Mouse (Mus musculus) heart, embryonic 12.5 days (tissue): ENCODE results near the gene Kif26b. TPM values are rescaled to one million over a fixed set of nuclear protein-coding genes. Genes with fewer than 3 reads are reported as not detected.

Source experiments
- ATAC-seq: fragments of 200-750 bp; cut with Nextera tagmentation; 2 replicates; pipeline ENCODE4 v1.8.0; 2017; ENCODE audit warnings: moderate TSS enrichment, moderate library complexity; ENCODE audit not compliant: insufficient number of reproducible peaks, low FRiP score
- H3K27ac ChIP-seq: fragments of 300-500 bp; sonication (generic); 2 replicates; pipeline ENCODE4 v1.5.1; 2016; ENCODE audit warnings: mild to moderate bottlenecking, moderate library complexity; ENCODE audit not compliant: poor library complexity, severe bottlenecking
- H3K27me3 ChIP-seq: fragments of 300-500 bp; sonication (generic); replicated peaks from 2 replicates; pipeline ENCODE4 v1.6.1; 2016; ENCODE audit warnings: mild to moderate bottlenecking, moderate library complexity
- H3K36me3 ChIP-seq: fragments of 300-500 bp; sonication (generic); 2 replicates; pipeline ENCODE4 v1.6.1; 2016; ENCODE audit warnings: mild to moderate bottlenecking, moderate library complexity
- H3K4me1 ChIP-seq: fragments of 300-500 bp; sonication (generic); replicated peaks from 2 replicates; pipeline ENCODE4 v1.6.1; 2016; ENCODE audit warnings: mild to moderate bottlenecking
- H3K4me2 ChIP-seq: fragments of 300-500 bp; sonication (generic); 2 replicates; pipeline ENCODE4 v1.6.1; 2016; ENCODE audit warnings: mild to moderate bottlenecking, moderate library complexity
- H3K4me3 ChIP-seq: fragments of 300-500 bp; sonication (generic); 2 replicates; pipeline ENCODE4 v1.5.1; 2016; ENCODE audit warnings: mild to moderate bottlenecking
- H3K9ac ChIP-seq: fragments of 300-500 bp; sonication (generic); 2 replicates; pipeline ENCODE4 v1.6.1; 2016; ENCODE audit warnings: mild to moderate bottlenecking, moderate library complexity
- H3K9me3 ChIP-seq: fragments of 300-500 bp; sonication (generic); replicated peaks from 2 replicates; pipeline ENCODE4 v1.6.1; 2016; ENCODE audit warnings: mild to moderate bottlenecking, moderate library complexity
- WGBS: fragments of 180-500 bp; shearing (Covaris S2); methylation state at CpG from one replicate; pipeline ENCODE4 v1.1.7; 2016; 5-methylcytosine and 5-hydroxymethylcytosine counted together
- polyA plus RNA-seq: library from polyadenylated mRNA; unstranded; fragments of >200 nt; fragmentation: Nextera tagmentation; extraction: Ambion mirVana; gene quantifications from 2 replicates; pipeline ENCODE4 v1.2.1, GENCODE M21; 2016

Gene Kif26b
- 25.1 and 28.1 TPM in 2 replicates for polyA plus RNA-seq

- peak; percentile 57 for ATAC-seq
- Histone ChIP-seq H3K4me1 (peaks cover 24% of the 10 kb centered on the region), H3K36me3 (peaks cover 7% of the 10 kb centered on the region), H3K27ac (peak within 1 kb of the TSS; percentile 87), H3K27me3 (no peaks in the 10 kb centered on the region), H3K9me3 (no peaks in the 10 kb centered on the region), H3K9ac (peak within 1 kb of the TSS; percentile 86), H3K4me3 (peak within 1 kb of the TSS; percentile 77), H3K4me2 (peak within 1 kb of the TSS; percentile 100)
- WGBS: under 1% methylated on average over 92 of the region's 92 CpGs
Measured at GRCm38 (mm10) chr1:178528431-178529351, at the start of gene Kif26b. Kif26b (plus strand) TSS chr1:178529125.

- Histone ChIP-seq H3K9me3 (no peaks in the 10 kb centered on the region), H3K4me1 (peaks cover 34% of the 10 kb centered on the region), H3K27me3 (no peaks in the 10 kb centered on the region), H3K4me3 (no peak overlapping the region), H3K9ac (no peak overlapping the region), H3K27ac (no peak overlapping the region), H3K36me3 (no peaks in the 10 kb centered on the region), H3K4me2 (no peak overlapping the region)
- no peak for ATAC-seq
Measured at GRCm38 (mm10) chr1:178483854-178484253, 45.1 kb upstream of the Kif26b start.

GRCm38 (mm10) chr1:178485138-178485867 lies 43.6 kb upstream of the Kif26b start:
- 82% methylated on average over 5 of the region's 5 CpGs for WGBS

GRCm38 (mm10) chr1:178485868-178486220 lies 43.1 kb upstream of the Kif26b start:
- no peak overlapping the region for H3K4me3 ChIP-seq
- no peaks in the 10 kb centered on the region for H3K9me3 ChIP-seq
- H3K9ac ChIP-seq: no peak overlapping the region
- no peak for ATAC-seq
- H3K4me2 ChIP-seq: no peak overlapping the region
- H3K27ac ChIP-seq: peak overlapping the region; percentile 78
- H3K27me3 ChIP-seq: no peaks in the 10 kb centered on the region
- H3K36me3 ChIP-seq: no peaks in the 10 kb centered on the region
- 58% methylated on average over 5 of the region's 5 CpGs for WGBS
- peaks cover 32% of the 10 kb centered on the region for H3K4me1 ChIP-seq

More at GRCm38 (mm10) chr1:178485138-178485867, 43.6 kb upstream of the Kif26b start:
- Histone ChIP-seq H3K9me3 (no peaks in the 10 kb centered on the region), H3K36me3 (no peaks in the 10 kb centered on the region), H3K4me1 (peaks cover 35% of the 10 kb centered on the region), H3K4me2 (no peak overlapping the region), H3K4me3 (no peak overlapping the region), H3K27ac (no peak overlapping the region), H3K9ac (no peak overlapping the region), H3K27me3 (no peaks in the 10 kb centered on the region)
- no peak for ATAC-seq

- Histone ChIP-seq H3K36me3 (no peaks in the 10 kb centered on the region), H3K4me2 (peak overlapping the region; percentile 58), H3K9me3 (no peaks in the 10 kb centered on the region), H3K27me3 (no peaks in the 10 kb centered on the region), H3K9ac (peak overlapping the region; percentile 28; the same call in 1 of the 2 replicates), H3K4me3 (peak overlapping the region; percentile 11; the same call in 1 of the 2 replicates), H3K27ac (peak overlapping the region; percentile 78), H3K4me1 (peaks cover 32% of the 10 kb centered on the region)
- ATAC-seq: peak; percentile 53; the same call in 1 of the 2 replicates
- WGBS: 35% methylated on average over 5 of the region's 5 CpGs
Measured at GRCm38 (mm10) chr1:178486828-178487227, 42.1 kb upstream of the Kif26b start.

GRCm38 (mm10) chr1:178489127-178489526 lies 39.8 kb upstream of the Kif26b start:
- Histone ChIP-seq H3K9me3 (no peaks in the 10 kb centered on the region), H3K36me3 (no peaks in the 10 kb centered on the region), H3K4me1 (peaks cover 33% of the 10 kb centered on the region), H3K27me3 (no peaks in the 10 kb centered on the region), H3K4me2 (no peak overlapping the region), H3K9ac (no peak overlapping the region), H3K4me3 (no peak overlapping the region), H3K27ac (no peak overlapping the region)
- no peak for ATAC-seq
- WGBS: 40% methylated on average over 3 of the region's 3 CpGs

- Histone ChIP-seq H3K4me1 (peaks cover 29% of the 10 kb centered on the region), H3K27ac (no peak overlapping the region), H3K4me2 (no peak overlapping the region), H3K36me3 (no peaks in the 10 kb centered on the region), H3K27me3 (no peaks in the 10 kb centered on the region), H3K4me3 (no peak overlapping the region), H3K9me3 (no peaks in the 10 kb centered on the region), H3K9ac (no peak overlapping the region)
- no peak for ATAC-seq
- WGBS: 73% methylated on average over 5 of the region's 5 CpGs
Measured at GRCm38 (mm10) chr1:178491733-178492132, 37.2 kb upstream of the Kif26b start.

- no peaks in the 10 kb centered on the region for H3K36me3 ChIP-seq
- H3K4me3 ChIP-seq: no peak overlapping the region
- no peak for ATAC-seq
- H3K4me1 ChIP-seq: peaks cover 24% of the 10 kb centered on the region
- no peak overlapping the region for H3K4me2 ChIP-seq
- no peak overlapping the region for H3K9ac ChIP-seq
- no peaks in the 10 kb centered on the region for H3K9me3 ChIP-seq
- no peak overlapping the region for H3K27ac ChIP-seq
- H3K27me3 ChIP-seq: no peaks in the 10 kb centered on the region
- WGBS: 55% methylated on average over 2 of the region's 2 CpGs
Measured at GRCm38 (mm10) chr1:178492493-178492892, 36.4 kb upstream of the Kif26b start.

- Histone ChIP-seq H3K27me3 (no peaks in the 10 kb centered on the region), H3K9me3 (no peaks in the 10 kb centered on the region), H3K9ac (no peak overlapping the region), H3K27ac (no peak overlapping the region), H3K4me1 (peaks cover 4% of the 10 kb centered on the region; the same call in 1 of the 2 replicates), H3K4me2 (no peak overlapping the region), H3K4me3 (no peak overlapping the region), H3K36me3 (no peaks in the 10 kb centered on the region)
- 81% methylated on average over 2 of the region's 2 CpGs for WGBS
- no peak for ATAC-seq
Measured at GRCm38 (mm10) chr1:178496186-178496585, 32.7 kb upstream of the Kif26b start.

GRCm38 (mm10) chr1:178496841-178497240 lies 32.1 kb upstream of the Kif26b start:
- H3K27me3 ChIP-seq: no peaks in the 10 kb centered on the region
- H3K27ac ChIP-seq: no peak overlapping the region
- H3K4me1 ChIP-seq: peaks cover 4% of the 10 kb centered on the region; the same call in 1 of the 2 replicates
- H3K36me3 ChIP-seq: no peaks in the 10 kb centered on the region
- H3K9me3 ChIP-seq: no peaks in the 10 kb centered on the region
- no peak for ATAC-seq
- H3K4me2 ChIP-seq: no peak overlapping the region
- WGBS: 71% methylated on average over 1 of the region's 1 CpGs
- no peak overlapping the region for H3K4me3 ChIP-seq
- no peak overlapping the region for H3K9ac ChIP-seq

GRCm38 (mm10) chr1:178506938-178507337 lies 22.0 kb upstream of the Kif26b start:
- no peak overlapping the region for H3K9ac ChIP-seq
- H3K9me3 ChIP-seq: no peaks in the 10 kb centered on the region
- no peak for ATAC-seq
- no peak overlapping the region for H3K4me3 ChIP-seq
- no peaks in the 10 kb centered on the region for H3K4me1 ChIP-seq
- no peaks in the 10 kb centered on the region for H3K27me3 ChIP-seq
- H3K4me2 ChIP-seq: no peak overlapping the region
- no peaks in the 10 kb centered on the region for H3K36me3 ChIP-seq
- no peak overlapping the region for H3K27ac ChIP-seq
- WGBS: 80% methylated on average over 8 of the region's 8 CpGs
